Mouse (Mus musculus): ENCODE data around the gene Abhd14a. TPM values are rescaled to one million over a fixed set of nuclear protein-coding genes. Genes with fewer than 3 reads are reported as not detected.

Abhd14a gene
- polyA plus RNA-seq, 1 experiment from 2014 or later = 16.2 TPM

DNA sequence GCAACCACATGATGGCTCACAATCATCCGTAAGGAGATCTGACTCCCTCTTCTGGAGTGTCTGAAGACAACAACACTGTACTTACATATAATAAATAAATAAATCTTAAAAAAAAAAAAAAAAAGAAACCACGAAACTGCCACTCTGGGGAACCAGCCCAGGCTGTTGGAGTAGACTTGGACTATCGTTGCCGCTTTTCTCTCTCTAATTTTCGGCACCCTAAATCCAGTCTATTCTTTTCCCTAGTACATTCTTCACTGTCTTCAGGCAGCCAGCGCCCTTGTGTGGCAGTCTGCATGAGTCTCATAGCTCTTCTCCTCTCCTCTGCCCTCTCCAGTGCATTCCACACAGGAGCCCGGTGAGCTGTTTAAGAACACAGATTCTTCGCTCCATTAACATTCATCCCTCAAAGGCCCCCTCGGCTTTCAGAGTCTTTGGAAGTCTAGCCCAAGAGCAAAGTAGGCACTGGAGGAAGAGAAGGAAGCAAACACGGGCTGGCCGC, 18.7 kb downstream of the Abhd14a start:
- peak overlapping the region; percentile 88 for H3K27ac ChIP-seq (ENCODE audit: low read depth)
- WGBS (ENCODE audit: insufficient replicate concordance) = 17% methylated on average over 11 of the region's 11 CpGs
- ATAC-seq (peak; percentile 20), DNase-seq (no peak)
- TF ChIP-seq CTCF (IDR thresholded peaks at IDR 0.05; ENCODE audit: low read depth) (no peak), EP300 (IDR thresholded peaks at IDR 0.05; ENCODE audit: low read depth) (no peak)
- peak overlapping the region; percentile 91 for H3K4me3 ChIP-seq (ENCODE audit: low read depth, low read length)
- no peaks in the 10 kb centered on the region for H3K27me3 ChIP-seq (ENCODE audit: insufficient read depth, low read length)
- H3K4me1 ChIP-seq (ENCODE audit: insufficient read depth) = peaks cover 8% of the 10 kb centered on the region; the same call in 1 of the 2 replicates
- H3K36me3 ChIP-seq (replicated peaks; ENCODE audit: insufficient read depth, low read length) = peaks cover 29% of the 10 kb centered on the region
- no peaks in the 10 kb centered on the region for H3K9me3 ChIP-seq (ENCODE audit: low read length)
- H3K9ac ChIP-seq (replicated peaks) = peak overlapping the region; percentile 61
- H3K4me2 ChIP-seq (ENCODE audit: low read depth, low read length) = peak overlapping the region; percentile 92

DNA sequence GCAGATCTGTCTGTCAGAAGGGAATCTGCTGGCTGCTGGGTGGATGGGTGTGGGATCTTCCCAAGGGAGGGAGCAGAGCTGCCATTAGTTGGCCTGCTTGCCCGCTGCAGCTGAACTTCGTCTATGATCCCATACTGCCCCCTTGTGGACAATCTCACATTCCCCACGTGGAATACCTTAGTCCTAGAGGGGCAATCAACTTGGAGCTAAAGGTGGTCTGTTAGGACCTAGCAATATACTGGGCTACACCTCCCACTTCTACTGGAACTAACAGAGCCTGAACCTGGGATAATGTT, 25.7 kb downstream of the Abhd14a start:
- ATAC-seq (peak; percentile 85), DNase-seq (peak; percentile 85)
- Histone ChIP-seq H3K4me3 (ENCODE audit: low read depth, low read length) (no peak overlapping the region; the same call in 1 of the 2 replicates), H3K9me3 (ENCODE audit: low read length) (no peaks in the 10 kb centered on the region), H3K4me2 (ENCODE audit: low read depth, low read length) (peak overlapping the region; percentile 41; the same call in 1 of the 2 replicates), H3K27me3 (ENCODE audit: insufficient read depth, low read length) (peaks cover 26% of the 10 kb centered on the region), H3K4me1 (ENCODE audit: insufficient read depth) (peaks cover 10% of the 10 kb centered on the region), H3K9ac (replicated peaks) (no peak overlapping the region), H3K36me3 (replicated peaks; ENCODE audit: insufficient read depth, low read length) (no peaks in the 10 kb centered on the region), H3K27ac (ENCODE audit: low read depth) (no peak overlapping the region)
- TF ChIP-seq CTCF (IDR thresholded peaks at IDR 0.05; ENCODE audit: low read depth) = peak; percentile 98
- TF ChIP-seq EP300 (IDR thresholded peaks at IDR 0.05; ENCODE audit: low read depth) = no peak
- 0% methylated on average over 3 of the region's 3 CpGs for WGBS (ENCODE audit: insufficient replicate concordance)

GRCm38 (mm10) chr9:106421033-106421864, 26.2 kb downstream of the Abhd14a start:
- Histone ChIP-seq H3K4me1 (ENCODE audit: insufficient read depth) (peaks cover 10% of the 10 kb centered on the region), H3K9me3 (ENCODE audit: low read length) (no peaks in the 10 kb centered on the region), H3K4me2 (ENCODE audit: low read depth, low read length) (peak overlapping the region; percentile 41; the same call in 1 of the 2 replicates), H3K4me3 (ENCODE audit: low read depth, low read length) (no peak overlapping the region; the same call in 1 of the 2 replicates), H3K9ac (replicated peaks) (no peak overlapping the region), H3K27ac (ENCODE audit: low read depth) (no peak overlapping the region), H3K36me3 (replicated peaks; ENCODE audit: insufficient read depth, low read length) (no peaks in the 10 kb centered on the region), H3K27me3 (ENCODE audit: insufficient read depth, low read length) (peaks cover 26% of the 10 kb centered on the region)
- 11% methylated on average over 18 of the region's 18 CpGs for WGBS (ENCODE audit: insufficient replicate concordance)
- ATAC-seq = peak; percentile 43
- TF ChIP-seq CTCF (IDR thresholded peaks at IDR 0.05; ENCODE audit: low read depth) (no peak), EP300 (IDR thresholded peaks at IDR 0.05; ENCODE audit: low read depth) (no peak)
- no peak for DNase-seq

GRCm38 (mm10) chr9:106420608-106421007, 26.9 kb downstream of the Abhd14a start:
- no peak overlapping the region for H3K9ac ChIP-seq (replicated peaks)
- H3K27ac ChIP-seq (ENCODE audit: low read depth) = no peak overlapping the region
- no peaks in the 10 kb centered on the region for H3K9me3 ChIP-seq (ENCODE audit: low read length)
- WGBS (ENCODE audit: insufficient replicate concordance) = 8% methylated on average over 2 of the region's 2 CpGs
- no peaks in the 10 kb centered on the region for H3K36me3 ChIP-seq (replicated peaks; ENCODE audit: insufficient read depth, low read length)
- DNase-seq = no peak
- H3K27me3 ChIP-seq (ENCODE audit: insufficient read depth, low read length) = peaks cover 26% of the 10 kb centered on the region
- H3K4me3 ChIP-seq (ENCODE audit: low read depth, low read length) = no peak overlapping the region
- H3K4me1 ChIP-seq (ENCODE audit: insufficient read depth) = peaks cover 10% of the 10 kb centered on the region
- H3K4me2 ChIP-seq (ENCODE audit: low read depth, low read length) = no peak overlapping the region
- TF ChIP-seq EP300 (IDR thresholded peaks at IDR 0.05; ENCODE audit: low read depth) = no peak
- no peak for TF ChIP-seq CTCF (IDR thresholded peaks at IDR 0.05; ENCODE audit: low read depth)
- no peak for ATAC-seq

DNA sequence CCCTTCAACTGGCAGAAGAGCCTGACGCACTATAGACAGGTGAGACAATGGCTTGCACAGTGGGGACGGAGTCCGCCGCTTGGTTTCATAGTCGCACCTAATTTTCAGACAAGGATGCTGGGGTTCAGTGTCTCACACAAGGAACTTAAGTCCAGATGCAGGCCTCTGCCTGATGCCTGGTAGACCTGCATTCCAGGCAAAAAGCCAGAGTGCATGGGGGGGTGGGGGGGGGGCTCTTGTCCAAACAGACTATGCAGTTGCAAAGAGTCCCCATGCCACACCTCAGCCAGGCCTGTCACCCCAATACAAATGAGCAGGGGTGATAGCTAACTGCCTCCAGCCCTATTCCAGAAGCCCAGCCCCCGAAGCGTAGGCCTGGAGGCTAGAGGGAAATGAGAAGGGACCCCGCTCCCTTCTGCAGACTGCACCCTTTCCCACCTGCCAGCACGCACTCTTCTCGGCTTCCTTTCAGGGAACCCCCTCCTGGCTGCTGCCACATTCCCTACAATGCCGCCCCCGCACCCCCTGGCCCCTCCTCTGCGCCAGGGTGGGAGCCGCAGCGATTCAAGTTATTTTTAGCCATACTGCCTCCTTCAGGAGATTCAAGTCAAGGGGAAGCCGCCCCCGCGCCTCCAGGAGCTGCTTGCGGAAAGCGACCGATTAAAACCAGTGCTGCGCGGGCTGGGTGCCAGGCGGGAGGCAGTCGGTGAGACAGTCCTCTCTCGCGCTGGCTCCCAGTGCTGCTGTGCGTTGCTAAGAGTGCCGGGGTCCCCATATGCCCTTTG, 29.4 kb downstream of the Abhd14a start:
- Histone ChIP-seq H3K9ac (replicated peaks) (no peak overlapping the region), H3K27me3 (ENCODE audit: insufficient read depth, low read length) (peaks cover 26% of the 10 kb centered on the region), H3K9me3 (ENCODE audit: low read length) (no peaks in the 10 kb centered on the region), H3K36me3 (replicated peaks; ENCODE audit: insufficient read depth, low read length) (no peaks in the 10 kb centered on the region), H3K4me2 (ENCODE audit: low read depth, low read length) (peak overlapping the region; percentile 56), H3K27ac (ENCODE audit: low read depth) (no peak overlapping the region), H3K4me3 (ENCODE audit: low read depth, low read length) (no peak overlapping the region), H3K4me1 (ENCODE audit: insufficient read depth) (peaks cover 10% of the 10 kb centered on the region)
- DNase-seq (peak; percentile 70), ATAC-seq (0 out of 2 replicates have a peak, but pooled peaks have one; percentile 15)
- WGBS (ENCODE audit: insufficient replicate concordance) = 20% methylated on average over 29 of the region's 29 CpGs
- TF ChIP-seq CTCF (IDR thresholded peaks at IDR 0.05; ENCODE audit: low read depth) = no peak; the same call in 1 of the 2 replicates
- no peak for TF ChIP-seq EP300 (IDR thresholded peaks at IDR 0.05; ENCODE audit: low read depth)

DNA sequence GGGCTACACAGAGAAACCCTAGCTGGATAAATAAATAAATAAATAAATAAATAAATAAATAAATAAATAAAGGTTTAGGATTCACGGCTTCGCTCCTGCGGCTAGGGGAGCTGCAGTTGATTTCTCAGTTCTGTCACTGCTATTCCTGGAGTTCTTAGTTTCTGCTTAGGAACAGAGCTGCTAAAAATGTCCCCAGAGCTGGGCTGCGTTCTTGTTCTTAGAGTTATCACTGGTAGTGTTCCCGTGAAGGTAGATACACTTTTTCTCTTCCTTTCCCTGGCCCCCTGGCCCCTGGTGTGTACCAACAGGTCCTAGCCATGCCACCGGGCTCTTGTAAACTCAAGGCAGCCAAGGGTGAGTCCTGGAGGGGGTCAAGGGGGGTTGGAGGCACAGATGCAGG, 30.7 kb downstream of the Abhd14a start:
- no peak overlapping the region for H3K27ac ChIP-seq (ENCODE audit: low read depth)

More for the DNA sequence above, 30.7 kb downstream of the Abhd14a start:
- no peak overlapping the region for H3K4me3 ChIP-seq (ENCODE audit: low read depth, low read length)
- TF ChIP-seq EP300 (IDR thresholded peaks at IDR 0.05; ENCODE audit: low read depth) (no peak), CTCF (IDR thresholded peaks at IDR 0.05; ENCODE audit: low read depth) (no peak)
- ATAC-seq = no peak
- H3K9ac ChIP-seq (replicated peaks) = no peak overlapping the region
- no peaks in the 10 kb centered on the region for H3K36me3 ChIP-seq (replicated peaks; ENCODE audit: insufficient read depth, low read length)
- H3K27me3 ChIP-seq (ENCODE audit: insufficient read depth, low read length) = peaks cover 26% of the 10 kb centered on the region
- H3K9me3 ChIP-seq (ENCODE audit: low read length) = no peaks in the 10 kb centered on the region
- no peak overlapping the region for H3K4me2 ChIP-seq (ENCODE audit: low read depth, low read length)
- peaks cover 17% of the 10 kb centered on the region for H3K4me1 ChIP-seq (ENCODE audit: insufficient read depth)
- no peak for DNase-seq
- WGBS (ENCODE audit: insufficient replicate concordance) = 76% methylated on average over 6 of the region's 6 CpGs

Measured in liver, postnatal 0 days (tissue).